Mouse (Mus musculus): ENCODE measurements at regions not wholly inside any gene's neighbourhood (a gene's known extent, or its start where the extent isn't known, plus 50 kb on each side); places are given as distances from the start of the nearest gene placed in this dataset.

DNA sequence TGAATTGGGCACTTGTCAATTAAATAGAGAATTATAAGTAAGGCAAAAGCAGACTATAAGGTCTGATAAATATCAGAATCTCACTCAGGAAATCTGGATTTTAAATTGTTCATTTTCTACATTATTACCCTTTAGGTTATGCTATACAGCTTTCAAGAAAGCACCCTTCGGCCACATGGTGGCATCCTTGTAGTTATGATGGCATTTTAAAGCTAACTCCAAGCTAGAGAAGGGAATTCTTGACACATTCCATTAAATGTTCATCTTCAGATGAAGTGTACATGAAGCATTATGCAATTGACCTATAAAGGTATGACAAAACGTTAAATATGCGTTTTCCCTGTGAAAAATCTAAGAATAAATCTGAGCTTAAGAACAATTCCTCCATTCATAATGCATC, 578.5 kb upstream of the Fbxo33 start:
- TF ChIP-seq CTCF (IDR thresholded peaks at IDR 0.05; ENCODE audit: extremely low read depth, insufficient read depth, low read length) (peak; percentile 40; the same call in 1 of the 2 replicates), POLR2A (IDR thresholded peaks at IDR 0.05; ENCODE audit: extremely low read depth, insufficient read depth, low read length) (no peak)
